12 mouse cellular contexts compared by ENCODE assay signal in the genomic region with DNA sequence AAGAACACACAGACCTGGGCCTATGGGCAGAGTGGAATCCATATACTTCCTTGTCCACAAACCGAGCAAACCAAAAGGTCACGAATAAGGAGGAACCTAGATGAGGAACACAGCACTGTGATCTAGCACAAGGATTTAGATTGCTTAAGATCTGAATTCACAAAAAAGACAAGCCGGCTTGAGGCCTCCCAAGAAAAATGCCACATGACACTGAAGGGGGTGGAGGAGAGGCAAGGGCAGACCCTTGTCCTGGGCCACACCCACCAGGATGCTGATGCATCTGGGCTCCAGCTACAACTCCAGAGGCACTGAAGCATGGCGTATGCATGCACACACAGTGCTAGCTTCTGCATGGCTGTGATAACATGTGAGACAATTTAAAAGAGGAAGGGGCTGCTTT. TPM values are rescaled to one million over a fixed set of nuclear protein-coding genes. Genes with fewer than 3 reads are reported as not detected.
DNase-seq lines count a peak whose midpoint lies in the region; ATAC-seq and TF ChIP-seq lines count a peak whose summit lies in the region.
"Had no signal": no experiment of that assay in that cellular context is flagged by ENCODE, and none has a peak within 500 bp of the region (broad histone marks: within the 10 kb centered on the region; RNA-seq: fewer than 3 reads in every experiment).

No protein-coding gene starts in this region.

- H3K27me3 ChIP-seq in heart, embryonic 11.5 days (ENCODE audit: control insufficient read depth, insufficient read depth, low read length), result no peaks in the 10 kb centered on the region
- H3K27me3 ChIP-seq in lung, embryonic 14.5 days (ENCODE audit: insufficient read depth, low read length), result no peaks in the 10 kb centered on the region
- no peaks in the 10 kb centered on the region for H3K27me3 ChIP-seq in intestine, embryonic 15.5 days (replicated peaks)

- no peak for TF ChIP-seq CTCF in lung, embryonic 14.5 days (IDR thresholded peaks at IDR 0.05; ENCODE audit: low read depth)
- no peak for TF ChIP-seq CTCF in olfactory bulb, adult 2 months (IDR thresholded peaks at IDR 0.05; ENCODE audit: insufficient read depth, low read depth, low read length)

- ATAC-seq in heart, embryonic 11.5 days (replicated peaks; ENCODE audit: insufficient number of reproducible peaks, low FRiP score, low TSS enrichment), result no peak
- ATAC-seq in lung, embryonic 14.5 days (ENCODE audit: insufficient read depth), result no peak
- no peak for ATAC-seq in intestine, embryonic 15.5 days

- 57% methylated on average over 4 of the region's 4 CpGs for WGBS in heart, embryonic 11.5 days (ENCODE audit: insufficient replicate concordance)
- WGBS in lung, embryonic 14.5 days, result 64% methylated on average over 4 of the region's 4 CpGs
- WGBS in intestine, embryonic 15.5 days, result 55% methylated on average over 4 of the region's 4 CpGs
- WGBS in olfactory bulb, adult 2 months, result 80% methylated on average over 4 of the region's 4 CpGs

- peak overlapping the region; percentile 36; the same call in 1 of the 2 replicates for H3K9ac ChIP-seq in heart, embryonic 11.5 days (ENCODE audit: low read depth, low read length)
- H3K9ac ChIP-seq in lung, embryonic 14.5 days, result no peak overlapping the region
- H3K9ac ChIP-seq in intestine, embryonic 15.5 days, result no peak overlapping the region

- peak overlapping the region; percentile 43 for H3K27ac ChIP-seq in heart, embryonic 11.5 days (ENCODE audit: low read depth, low read length)
- H3K27ac ChIP-seq in lung, embryonic 14.5 days (ENCODE audit: low read depth), result peak overlapping the region; percentile 55; the same call in 1 of the 2 replicates
- 0 out of 2 replicates have a peak overlapping the region, but pooled peaks have one; percentile 1 for H3K27ac ChIP-seq in intestine, embryonic 15.5 days
- H3K27ac ChIP-seq in olfactory bulb, adult 2 months (ENCODE audit: insufficient read depth, low read depth, low read length), result peak overlapping the region; percentile 31; the same call in 1 of the 2 replicates
- H3K27ac ChIP-seq: forebrain, embryonic 10.5 days had no signal

- TF ChIP-seq POLR2A in olfactory bulb, adult 2 months (IDR thresholded peaks at IDR 0.05; ENCODE audit: insufficient read depth, low read depth, low read length), result no peak

- no peaks in the 10 kb centered on the region for H3K9me3 ChIP-seq in heart, embryonic 11.5 days (replicated peaks; ENCODE audit: control insufficient read depth, low read length)
- no peaks in the 10 kb centered on the region for H3K9me3 ChIP-seq in lung, embryonic 14.5 days (ENCODE audit: low read depth, low read length)
- no peaks in the 10 kb centered on the region for H3K9me3 ChIP-seq in intestine, embryonic 15.5 days
- H3K9me3 ChIP-seq: forebrain, embryonic 10.5 days had no signal

- H3K4me2 ChIP-seq in heart, embryonic 11.5 days, result no peak overlapping the region; the same call in 1 of the 2 replicates
- no peak overlapping the region for H3K4me2 ChIP-seq in lung, embryonic 14.5 days
- H3K4me2 ChIP-seq in intestine, embryonic 15.5 days (replicated peaks), result no peak overlapping the region

- no peak for DNase-seq in heart, postnatal 36 days
- DNase-seq in lung, embryonic 14.5 days, result no peak
- no peak for DNase-seq in lung, postnatal 14 days
- no peak for DNase-seq in right cerebral cortex, postnatal 4 days
- DNase-seq in thymus, postnatal 36 days, result no peak
- DNase-seq: gastrocnemius, postnatal 10 days; kidney, adult 2 months; right cerebral cortex, adult 18-20 months had no signal

- peaks cover 96% of the 10 kb centered on the region for H3K4me1 ChIP-seq in heart, embryonic 11.5 days (ENCODE audit: control insufficient read depth, insufficient read depth, low read length)
- peaks cover 69% of the 10 kb centered on the region for H3K4me1 ChIP-seq in lung, embryonic 14.5 days (ENCODE audit: insufficient read depth)
- peaks cover 80% of the 10 kb centered on the region for H3K4me1 ChIP-seq in intestine, embryonic 15.5 days (replicated peaks)
- H3K4me1 ChIP-seq in olfactory bulb, adult 2 months (ENCODE audit: control insufficient read depth, insufficient read depth, low read length), result peaks cover 39% of the 10 kb centered on the region

- peaks cover 14% of the 10 kb centered on the region for H3K36me3 ChIP-seq in heart, embryonic 11.5 days (ENCODE audit: control insufficient read depth, insufficient read depth, low read length)
- H3K36me3 ChIP-seq in lung, embryonic 14.5 days (ENCODE audit: insufficient read depth), result peaks cover 65% of the 10 kb centered on the region
- H3K36me3 ChIP-seq in intestine, embryonic 15.5 days, result no peaks in the 10 kb centered on the region; the same call in 1 of the 2 replicates

- intact Hi-C loops in heart, postnatal 36 days (cut with DNase I), result no loop called here

- no peak overlapping the region for H3K4me3 ChIP-seq in heart, embryonic 11.5 days (ENCODE audit: low read depth, low read length)
- no peak overlapping the region for H3K4me3 ChIP-seq in lung, embryonic 14.5 days (ENCODE audit: low read depth, low read length)
- no peak overlapping the region for H3K4me3 ChIP-seq in intestine, embryonic 15.5 days (replicated peaks)
- H3K4me3 ChIP-seq in olfactory bulb, adult 2 months (ENCODE audit: insufficient read depth, low read depth, low read length), result no peak overlapping the region
- H3K4me3 ChIP-seq: forebrain, embryonic 10.5 days had no signal

RNA-seq across cellular contexts. Expression of a gene that starts 14.3 kb away (rescaled TPM):
- 199 and 238 TPM in 2 replicates for polyA plus RNA-seq in heart, embryonic 11.5 days (2014; fragmentation: Nextera tagmentation; extraction: Ambion mirVana)
- 100 to 1,000 TPM; 109 to 113 TPM for total RNA-seq in heart, postnatal 36 days (2021)
- 86.6 and 87.0 TPM in 2 replicates for polyA plus RNA-seq in lung, embryonic 14.5 days (2014; fragmentation: Nextera tagmentation; extraction: Ambion mirVana)
- 37.5 and 38.9 TPM in 2 replicates for polyA plus RNA-seq in intestine, embryonic 15.5 days (2015; fragmentation: Nextera tagmentation; extraction: Ambion mirVana)
- 51.4 TPM in 1 of 2 replicates, not detected in the other for polyA plus RNA-seq in olfactory bulb, adult 2 months (2012; ENCODE audit: insufficient read depth, insufficient read length, low replicate concordance, missing spikeins)

Comparison
In these comparisons a context has a peak if more than half of its experiments do, and no peak if none do; other contexts are left out.
1. H3K27ac ChIP-seq: peak in every context shown above with its lines; median percentile 55 in lung, embryonic 14.5 days; 43 in heart, embryonic 11.5 days; 31 in olfactory bulb, adult 2 months; 1 in intestine, embryonic 15.5 days.